11 mouse cellular contexts compared by ENCODE assay signal in the genomic region with DNA sequence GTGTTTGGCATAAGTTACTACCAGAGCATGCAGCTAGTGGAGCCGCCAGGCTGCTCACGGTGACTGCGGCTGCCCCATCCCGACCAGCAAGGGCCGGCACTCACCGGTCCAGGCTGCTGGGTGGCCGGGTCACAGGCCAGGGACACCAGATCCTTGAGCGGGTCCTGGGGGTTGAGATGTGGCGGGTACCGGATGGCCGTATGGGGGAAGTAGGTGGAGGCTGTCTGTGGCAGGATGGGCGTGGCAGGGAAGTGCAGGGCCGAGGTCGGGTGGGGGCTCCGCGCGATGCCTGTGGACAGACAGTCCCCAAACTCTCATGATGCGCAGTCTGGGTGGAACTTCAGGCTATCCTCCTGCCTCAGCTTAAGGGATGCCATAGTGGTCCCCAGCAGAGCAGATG. TPM values are rescaled to one million over a fixed set of nuclear protein-coding genes. Genes with fewer than 3 reads are reported as not detected.
DNase-seq lines count a peak whose midpoint lies in the region; ATAC-seq and TF ChIP-seq lines count a peak whose summit lies in the region.
"Had no signal": no experiment of that assay in that cellular context is flagged by ENCODE, and none has a peak within 500 bp of the region (broad histone marks: within the 10 kb centered on the region; RNA-seq: fewer than 3 reads in every experiment).

No protein-coding gene starts in this region.

- peaks cover 36% of the 10 kb centered on the region for H3K4me1 ChIP-seq in heart, adult 2 months (ENCODE audit: control insufficient read depth, insufficient read depth, low read length)
- peaks cover 10% of the 10 kb centered on the region for H3K4me1 ChIP-seq in thymus, adult 2 months (replicated peaks; ENCODE audit: control insufficient read depth, insufficient read depth, low read length)
- H3K4me1 ChIP-seq in liver, embryonic 16.5 days (ENCODE audit: control insufficient read depth, low read depth, low read length), result peaks cover 39% of the 10 kb centered on the region

- ATAC-seq in liver, embryonic 16.5 days (ENCODE audit: low read depth), result no peak

- H3K4me3 ChIP-seq in heart, adult 2 months, result no peak overlapping the region
- no peak overlapping the region for H3K4me3 ChIP-seq in thymus, adult 2 months (ENCODE audit: control insufficient read depth, insufficient read depth, low read length)
- no peak overlapping the region for H3K4me3 ChIP-seq in liver, embryonic 16.5 days (ENCODE audit: low read depth, low read length)
- H3K4me3 ChIP-seq: liver, embryonic 13.5 days had no signal

- H3K27me3 ChIP-seq in heart, adult 2 months (ENCODE audit: control insufficient read depth, insufficient read depth, low read length), result no peaks in the 10 kb centered on the region
- no peaks in the 10 kb centered on the region for H3K27me3 ChIP-seq in thymus, adult 2 months (ENCODE audit: control insufficient read depth, insufficient read depth, low read length)
- peaks cover 39% of the 10 kb centered on the region for H3K27me3 ChIP-seq in liver, embryonic 16.5 days (ENCODE audit: control insufficient read depth, insufficient read depth, low read depth, low read length)

- peaks cover 11% of the 10 kb centered on the region for H3K36me3 ChIP-seq in heart, adult 2 months (ENCODE audit: control insufficient read depth, insufficient read depth, low read length)
- H3K36me3 ChIP-seq in thymus, adult 2 months (ENCODE audit: control insufficient read depth, insufficient read depth, low read length), result no peaks in the 10 kb centered on the region
- H3K36me3 ChIP-seq in liver, embryonic 16.5 days (ENCODE audit: control insufficient read depth, insufficient read depth), result no peaks in the 10 kb centered on the region

- no peaks in the 10 kb centered on the region for H3K79me2 ChIP-seq in heart, adult 2 months (replicated peaks; ENCODE audit: control insufficient read depth, insufficient read depth, low read length)

- intact Hi-C loops in heart, adult 2 months (cut with DNase I), result loop anchor here (2.0 to 5.0 kb wide), 2 partner anchors 14 to 38 kb away; no protein-coding TSS in a partner anchor
- intact Hi-C loops in heart, postnatal 25 days (cut with DNase I), result loop anchor here (2.0 to 5.0 kb wide), 2 partner anchors 76 to 138 kb away; partner anchors contain the start of gene Tbxa2r

- TF ChIP-seq EP300 in heart, adult 2 months (IDR thresholded peaks at IDR 0.05; ENCODE audit: insufficient read depth, low read depth, low read length), result 0 out of 2 replicates have a peak, but pooled peaks have one; percentile 20

- no peaks in the 10 kb centered on the region for H3K9me3 ChIP-seq in liver, embryonic 16.5 days (replicated peaks; ENCODE audit: control insufficient read depth, low read length)
- H3K9me3 ChIP-seq: liver, embryonic 13.5 days had no signal

- WGBS in heart, adult 2 months, result 42% methylated on average over 18 of the region's 18 CpGs
- 47% methylated on average over 18 of the region's 18 CpGs for WGBS in thymus, adult 2 months
- 26% methylated on average over 18 of the region's 18 CpGs for WGBS in liver, embryonic 16.5 days (ENCODE audit: insufficient replicate concordance)

- TF ChIP-seq CTCF in heart, adult 2 months (IDR thresholded peaks at IDR 0.05), result no peak
- peak; percentile 22; the same call in 1 of the 2 replicates for TF ChIP-seq CTCF in thymus, adult 2 months (IDR thresholded peaks at IDR 0.05; ENCODE audit: borderline replicate concordance, control insufficient read depth, extremely low read depth, insufficient read depth, low read length, poor library complexity)

- no peak for TF ChIP-seq POLR2A in heart, adult 2 months (IDR thresholded peaks at IDR 0.05; ENCODE audit: insufficient read depth, low read depth, low read length)
- no peak for TF ChIP-seq POLR2A in thymus, adult 2 months (IDR thresholded peaks at IDR 0.05; ENCODE audit: control insufficient read depth, extremely low read depth, insufficient read depth, low read length, poor library complexity)

- peak overlapping the region; percentile 10; the same call in 1 of the 2 replicates for H3K9ac ChIP-seq in heart, adult 2 months (ENCODE audit: low read depth, low read length)
- H3K9ac ChIP-seq in liver, embryonic 16.5 days (ENCODE audit: low read depth, low read length), result no peak overlapping the region
- H3K9ac ChIP-seq: liver, embryonic 13.5 days had no signal

- H3K27ac ChIP-seq in heart, adult 2 months, result peak overlapping the region; percentile 68
- no peak overlapping the region for H3K27ac ChIP-seq in thymus, adult 2 months (ENCODE audit: control insufficient read depth, insufficient read depth, low read length)
- no peak overlapping the region for H3K27ac ChIP-seq in liver, embryonic 16.5 days (ENCODE audit: low read length)
- H3K27ac ChIP-seq: liver, embryonic 13.5 days had no signal

- DNase-seq in heart, adult 2 months, result peak in 1 of 2 experiments; percentile 71
- DNase-seq in heart, postnatal 25 days (ENCODE audit: low spot score), result no peak
- DNase-seq in thymus, adult 2 months, result no peak
- DNase-seq in thymus, postnatal 25 days, result no peak
- DNase-seq in testis, postnatal 14 days (ENCODE audit: low spot score), result no peak
- no peak for DNase-seq in urinary bladder, postnatal 14 days (ENCODE audit: low spot score)
- no peak for DNase-seq in layer of hippocampus, adult 18-20 months (ENCODE audit: low spot score in 2 of 2)
- DNase-seq: liver, embryonic 13.5 days had no signal

- H3K4me2 ChIP-seq in liver, embryonic 16.5 days (ENCODE audit: low read depth, low read length), result peak overlapping the region; percentile 21; the same call in 1 of the 2 replicates

RNA-seq across cellular contexts. Expression of gene Smim24, which starts 11.9 kb away (rescaled TPM):
- 1 to 10 TPM; 2.0 to 2.3 TPM for total RNA-seq in heart, adult 2 months (2021)
- 8.3 and 8.6 TPM in 2 replicates for polyA plus RNA-seq in heart, adult 2 months (2012; rRNA removed)
- 1 to 10 TPM; 2.0 TPM for total RNA-seq in heart, postnatal 25 days (2021)
- 49.7 and 51.1 TPM in 2 replicates for polyA plus RNA-seq in thymus, adult 2 months (2012; rRNA removed)
- polyA plus RNA-seq in liver, embryonic 16.5 days (2015; fragmentation: Nextera tagmentation; extraction: Ambion mirVana), result 1.7 and 4.1 TPM in 2 replicates
- total RNA-seq in layer of hippocampus, adult 18-20 months (2021), result 1 to 10 TPM; 1.8 to 2.4 TPM
- total RNA-seq: gastrocnemius, adult 18-20 months had no signal

RNA-seq across cellular contexts. Expression of gene Gm48552, which starts 15.9 kb away (rescaled TPM):
- 1 to 10 TPM in 1 of 2 experiments, not detected in 1; 1.2 TPM for total RNA-seq in heart, adult 2 months (2021)
- polyA plus RNA-seq in heart, adult 2 months (2012; rRNA removed), result 0.88 and 1.2 TPM in 2 replicates
- total RNA-seq in heart, postnatal 25 days (2021), result under 1 TPM in 1 of 2 experiments, not detected in 1; 0.70 TPM
- polyA plus RNA-seq in thymus, adult 2 months (2012; rRNA removed), result 7.5 and 8.4 TPM in 2 replicates
- 0.44 and 0.48 TPM in 2 replicates for polyA plus RNA-seq in liver, embryonic 16.5 days (2015; fragmentation: Nextera tagmentation; extraction: Ambion mirVana)
- total RNA-seq in layer of hippocampus, adult 18-20 months (2021), result 1 to 10 TPM; 4.2 to 6.9 TPM
- total RNA-seq: neutrophil, adult 5-6 weeks had no signal

RNA-seq across cellular contexts. Expression of gene Gm48551, which starts 20.5 kb away (rescaled TPM):
- total RNA-seq in heart, adult 2 months (2021), result 1 to 10 TPM in 1 of 2 experiments, under 1 TPM in 1; 0.73 to 1.9 TPM
- polyA plus RNA-seq in heart, adult 2 months (2012; rRNA removed), result 2.1 and 3.5 TPM in 2 replicates
- under 1 TPM; 0.61 to 0.78 TPM for total RNA-seq in heart, postnatal 25 days (2021)
- 4.1 and 5.3 TPM in 2 replicates for polyA plus RNA-seq in thymus, adult 2 months (2012; rRNA removed)
- polyA plus RNA-seq in liver, embryonic 16.5 days (2015; fragmentation: Nextera tagmentation; extraction: Ambion mirVana), result 0.54 and 0.55 TPM in 2 replicates
- total RNA-seq in layer of hippocampus, adult 18-20 months (2021), result 1 to 10 TPM; 4.1 to 4.8 TPM

RNA-seq across cellular contexts. Expression of gene Dohh, which starts 20.5 kb away (rescaled TPM):
- 10 to 100 TPM; 46.6 to 53.8 TPM for total RNA-seq in heart, adult 2 months (2021)
- 48.5 and 56.9 TPM in 2 replicates for polyA plus RNA-seq in heart, adult 2 months (2012; rRNA removed)
- total RNA-seq in heart, postnatal 25 days (2021), result 10 to 100 TPM; 52.0 to 56.2 TPM
- polyA plus RNA-seq in thymus, adult 2 months (2012; rRNA removed), result 119 and 123 TPM in 2 replicates
- 46.3 and 48.3 TPM in 2 replicates for polyA plus RNA-seq in liver, embryonic 16.5 days (2015; fragmentation: Nextera tagmentation; extraction: Ambion mirVana)
- total RNA-seq in layer of hippocampus, adult 18-20 months (2021), result 10 to 100 TPM; 82.0 to 82.9 TPM

RNA-seq across cellular contexts. Expression of gene Fzr1, which starts 26.4 kb away (rescaled TPM):
- 10 to 100 TPM; 29.9 to 31.5 TPM for total RNA-seq in heart, adult 2 months (2021)
- 49.3 and 56.1 TPM in 2 replicates for polyA plus RNA-seq in heart, adult 2 months (2012; rRNA removed)
- 10 to 100 TPM; 27.7 to 32.3 TPM for total RNA-seq in heart, postnatal 25 days (2021)
- polyA plus RNA-seq in thymus, adult 2 months (2012; rRNA removed), result 181 and 201 TPM in 2 replicates
- 128 and 138 TPM in 2 replicates for polyA plus RNA-seq in liver, embryonic 16.5 days (2015; fragmentation: Nextera tagmentation; extraction: Ambion mirVana)
- total RNA-seq in layer of hippocampus, adult 18-20 months (2021), result 10 to 100 TPM; 70.8 to 72.5 TPM
